Mouse (Mus musculus) layer of hippocampus, postnatal 14 days (tissue): Measurements from ENCODE around the gene Xylb. TPM values are rescaled to one million over a fixed set of nuclear protein-coding genes. Genes with fewer than 3 reads are reported as not detected.

Experiments used
- DNase-seq, 2 experiments: peaks; one replicate each; pipeline ENCODE4 v3.0.0; 2021 to 2022; ENCODE audit warnings: low spot score in 2 of 2, mixed read lengths in 1 of 2
- total RNA-seq, 2 experiments: library from RNA; stranded (reverse); gene quantifications; 2 replicates each; pipeline ENCODE4 v1.2.3; 2021

Gene Xylb
- total RNA-seq, 2 experiments from 2014 or later, result 4.2 to 5.6 TPM

DNA sequence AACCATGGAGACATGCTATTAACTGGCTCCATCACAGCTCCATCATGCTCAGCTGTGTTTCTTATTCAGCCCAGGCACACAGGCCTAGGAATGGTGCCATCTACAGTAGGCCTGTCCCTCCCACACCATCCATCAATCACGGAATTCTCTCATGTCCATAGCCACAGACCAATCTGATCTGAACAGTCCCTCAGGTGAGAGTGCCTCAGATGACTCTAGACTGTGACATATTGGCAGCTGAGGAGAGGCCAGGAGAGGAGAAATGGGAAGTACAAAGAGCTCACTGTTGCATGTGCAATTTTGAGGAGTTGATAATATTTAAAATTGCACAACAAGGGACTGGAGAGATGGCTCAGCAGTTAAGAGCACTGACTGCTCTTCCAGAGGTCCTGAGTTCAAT, 37.6 kb downstream of the Xylb start:
- DNase-seq, result no peak

DNA sequence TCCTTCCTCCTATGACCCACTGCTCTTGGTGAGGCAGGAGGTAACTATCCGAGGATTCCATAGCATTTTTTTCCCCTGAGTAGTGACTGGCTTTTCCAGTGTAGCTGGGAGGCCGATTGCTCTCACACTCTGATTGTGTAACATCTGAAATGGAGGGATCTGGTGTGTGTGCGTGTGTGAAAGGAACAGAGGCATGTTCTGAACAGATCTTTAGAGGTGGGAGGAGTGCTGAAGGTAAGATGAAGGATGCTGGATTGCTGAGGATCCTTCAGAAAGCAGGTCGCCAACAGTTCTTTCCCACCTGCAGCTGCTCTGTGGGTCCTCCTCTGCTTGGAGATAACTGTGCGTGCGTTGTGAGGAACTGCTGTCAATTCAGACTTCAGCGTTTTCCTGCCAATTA, 44.2 kb downstream of the Xylb start:
- no peak for DNase-seq

GRCm38 (mm10) chr9:119401801-119402214, 44.6 kb downstream of the Xylb start, which contains the start of gene Acvr2b:
TSS of gene Acvr2b (plus strand) at chr9:119402118.
- peak; percentile 89 to 93 for DNase-seq

- peak; percentile 49 to 63 for DNase-seq
Measured at GRCm38 (mm10) chr9:119402253-119403235, 45.4 kb downstream of the Xylb start.

DNA sequence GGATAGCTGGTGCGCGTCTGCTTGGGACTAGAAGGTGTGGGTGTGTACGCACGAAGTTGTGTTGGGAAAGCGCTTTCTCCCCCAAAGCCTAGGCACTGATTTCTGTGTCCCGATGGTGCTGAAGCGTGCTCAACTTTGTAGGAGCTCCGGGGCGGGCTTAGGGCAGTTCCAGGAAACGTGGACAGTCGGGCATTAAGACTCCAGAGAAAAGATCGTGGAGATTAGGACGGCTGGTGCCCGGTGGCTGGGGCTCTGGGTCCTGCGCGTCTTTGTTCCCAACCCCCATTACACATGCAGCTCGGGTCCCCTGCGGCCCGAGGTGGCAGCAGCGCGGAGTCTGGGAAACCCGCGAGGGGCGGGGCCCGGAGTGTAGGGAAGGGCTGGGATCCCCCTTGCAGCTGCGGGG, 46.1 kb downstream of the Xylb start:
- DNase-seq, result peak in 1 of 2 experiments; percentile 41

- no peak for DNase-seq
Measured at GRCm38 (mm10) chr9:119404090-119404489, 46.9 kb downstream of the Xylb start.

DNA sequence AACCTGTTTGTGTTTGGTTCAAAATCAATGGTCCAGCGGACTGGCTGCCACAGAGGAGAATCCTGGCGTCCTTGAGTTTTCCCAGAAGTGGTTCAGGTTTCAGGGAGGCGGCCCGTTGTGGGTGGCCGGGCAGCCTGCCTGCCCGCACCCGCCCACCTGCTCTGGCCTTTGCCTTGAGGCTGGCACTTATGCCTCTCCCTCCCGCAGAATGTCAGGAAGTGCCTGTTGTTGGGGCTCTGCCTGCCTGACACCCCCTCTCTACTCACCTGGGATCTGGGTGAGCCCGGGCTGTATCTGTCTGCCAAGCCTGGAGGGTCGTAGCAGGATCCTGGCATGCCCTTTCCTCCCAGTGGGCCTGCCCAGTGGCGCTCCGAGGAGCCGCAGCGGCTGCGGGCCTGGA, 50.7 kb downstream of the Xylb start:
- no peak for DNase-seq

GRCm38 (mm10) chr9:119408898-119409664, 51.9 kb downstream of the Xylb start:
- DNase-seq, result no peak

- DNase-seq, result no peak
Measured at GRCm38 (mm10) chr9:119409864-119410263, 52.7 kb downstream of the Xylb start.

GRCm38 (mm10) chr9:119418025-119418424, 60.8 kb downstream of the Xylb start:
- DNase-seq, result no peak

DNA sequence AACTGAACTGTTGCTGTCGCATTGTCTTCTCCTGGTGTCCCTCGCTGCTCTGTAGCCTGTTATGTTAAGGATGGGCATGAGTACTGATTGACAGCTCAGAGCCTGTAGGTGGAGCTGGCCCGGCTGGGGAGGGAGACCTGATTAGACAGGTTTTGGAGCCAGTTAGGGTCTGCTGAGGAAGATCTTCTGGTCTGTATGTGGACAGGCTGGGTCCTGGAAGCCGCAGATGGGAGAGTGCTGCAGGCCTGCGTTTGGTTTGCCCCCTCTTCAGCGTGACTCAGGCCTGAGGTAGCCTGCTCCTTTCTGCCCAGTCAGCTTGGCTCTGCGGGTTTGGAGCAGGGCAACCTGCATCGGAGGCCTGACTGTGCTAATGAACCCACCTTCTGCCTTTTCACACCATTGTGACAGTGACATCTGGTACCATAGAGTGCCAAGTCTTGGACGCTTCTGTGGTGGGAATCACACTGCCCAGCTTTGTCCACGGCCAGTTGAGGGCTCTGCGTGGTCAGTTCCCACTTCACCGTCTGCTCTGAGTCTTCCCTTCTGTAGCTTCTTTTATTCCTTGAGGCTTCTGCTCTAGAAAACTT, 62.8 kb downstream of the Xylb start:
- DNase-seq, result no peak

- DNase-seq, result no peak
Measured at GRCm38 (mm10) chr9:119425217-119425975, 68.2 kb downstream of the Xylb start.

DNA sequence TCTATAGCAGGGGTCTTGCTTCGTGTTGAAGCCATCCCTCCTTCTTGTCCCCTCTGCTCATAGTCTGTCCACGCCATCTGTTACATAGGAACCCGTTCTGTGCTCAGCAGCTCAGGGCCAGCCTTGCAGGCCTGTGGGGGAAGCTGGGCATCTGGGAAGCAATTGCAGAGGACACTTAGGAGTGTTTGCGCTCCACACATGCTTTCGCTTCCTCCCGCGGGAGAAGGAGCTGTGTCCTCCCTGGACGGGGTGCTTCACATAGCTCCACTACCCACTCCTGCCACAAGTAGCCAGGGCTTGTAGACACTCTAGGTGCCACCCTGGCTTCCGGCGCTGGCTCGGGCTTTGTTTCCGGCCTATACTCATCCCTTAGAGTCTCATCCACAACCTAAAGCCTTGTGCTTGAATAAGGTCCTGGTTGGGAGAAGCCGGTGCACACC, 68.8 kb downstream of the Xylb start:
- no peak for DNase-seq

- no peak for DNase-seq
Measured at GRCm38 (mm10) chr9:119426483-119426882, 69.3 kb downstream of the Xylb start.

GRCm38 (mm10) chr9:119430311-119430710, 73.1 kb downstream of the Xylb start:
- peak; percentile 67 to 82 for DNase-seq

GRCm38 (mm10) chr9:119435855-119436254, 78.7 kb downstream of the Xylb start:
- DNase-seq, result no peak

GRCm38 (mm10) chr9:119438065-119438464, 80.9 kb downstream of the Xylb start:
- no peak for DNase-seq

DNA sequence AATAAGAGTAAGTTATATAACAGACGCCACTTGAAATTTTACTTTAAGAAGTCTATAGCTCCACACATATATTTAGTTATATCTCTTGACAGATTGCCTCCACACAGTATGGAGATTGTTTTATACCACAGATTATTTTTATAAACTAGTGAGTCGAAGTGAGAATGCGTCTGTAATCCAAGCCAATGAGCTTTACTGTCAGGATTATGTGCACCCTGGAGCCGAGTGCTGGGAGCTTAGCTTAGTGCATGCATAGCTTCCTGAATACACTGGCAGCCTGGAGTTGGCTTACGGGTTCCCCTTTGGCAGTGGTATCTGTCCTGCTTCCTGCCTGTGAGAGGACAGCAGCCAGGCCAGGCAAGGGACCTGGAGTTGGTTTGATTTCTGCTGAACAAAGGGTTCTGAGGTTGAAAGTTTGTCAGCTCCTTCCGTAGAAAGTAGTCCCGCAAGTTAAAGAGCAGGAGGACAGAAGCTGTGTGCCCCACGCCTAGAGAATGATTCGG, 81.4 kb downstream of the Xylb start:
- no peak for DNase-seq
